Mouse (Mus musculus) E14TG2a.4 (cell line): ENCODE results near the gene 4930564D02Rik.

Experiments used
- H3K27me3 ChIP-seq: 2 replicates; pipeline ENCODE4 v1.6.1; 2014; ENCODE audit warnings: low read length, control low read depth; ENCODE audit not compliant: insufficient read depth
- H3K36me3 ChIP-seq: 2 replicates; pipeline ENCODE4 v1.6.1; 2014; ENCODE audit warnings: low read length, control low read depth; ENCODE audit not compliant: insufficient read depth
- H3K4me1 ChIP-seq: replicated peaks from 2 replicates; pipeline ENCODE4 v1.6.1; 2014; ENCODE audit warnings: low read depth, low read length, control low read depth
- H3K4me3 ChIP-seq: replicated peaks from 2 replicates; pipeline ENCODE4 v1.5.1; 2014; ENCODE audit warnings: mild to moderate bottlenecking, low read length
- H3K9me3 ChIP-seq: 2 replicates; pipeline ENCODE4 v1.6.1; 2014; ENCODE audit warnings: low read length, control low read depth
- CTCF ChIP-seq: conservative IDR thresholded peaks from 2 replicates; pipeline ENCODE4 v1.5.1; 2014; ENCODE audit warnings: low read length
- NANOG ChIP-seq: IDR thresholded peaks from 2 replicates; pipeline ENCODE4 v1.6.1; 2014; ENCODE audit warnings: borderline replicate concordance, low read length, mixed read lengths
- POU5F1 ChIP-seq: IDR thresholded peaks from 2 replicates; pipeline ENCODE4 v1.6.1; 2014; ENCODE audit warnings: low read length, borderline replicate concordance

4930564D02Rik gene

GRCm38 (mm10) chr3:105061496-105061895, 5.1 kb upstream of the 4930564D02Rik start:
- Histone ChIP-seq H3K4me1 (peaks cover 6% of the 10 kb centered on the region; the same call in 1 of the 2 replicates), H3K9me3 (peaks cover 11% of the 10 kb centered on the region; the same call in 1 of the 2 replicates), H3K36me3 (no peaks in the 10 kb centered on the region), H3K4me3 (no peak overlapping the region), H3K27me3 (peaks cover 18% of the 10 kb centered on the region)
- TF ChIP-seq CTCF (no peak), POU5F1 (no peak), NANOG (no peak)

GRCm38 (mm10) chr3:105061991-105062390, 4.7 kb upstream of the 4930564D02Rik start:
- no peaks in the 10 kb centered on the region for H3K36me3 ChIP-seq
- TF ChIP-seq POU5F1 (no peak), NANOG (no peak), CTCF (no peak)
- H3K4me3 ChIP-seq: no peak overlapping the region
- H3K4me1 ChIP-seq: peaks cover 6% of the 10 kb centered on the region; the same call in 1 of the 2 replicates
- H3K27me3 ChIP-seq: peaks cover 18% of the 10 kb centered on the region
- peaks cover 11% of the 10 kb centered on the region; the same call in 1 of the 2 replicates for H3K9me3 ChIP-seq

DNA sequence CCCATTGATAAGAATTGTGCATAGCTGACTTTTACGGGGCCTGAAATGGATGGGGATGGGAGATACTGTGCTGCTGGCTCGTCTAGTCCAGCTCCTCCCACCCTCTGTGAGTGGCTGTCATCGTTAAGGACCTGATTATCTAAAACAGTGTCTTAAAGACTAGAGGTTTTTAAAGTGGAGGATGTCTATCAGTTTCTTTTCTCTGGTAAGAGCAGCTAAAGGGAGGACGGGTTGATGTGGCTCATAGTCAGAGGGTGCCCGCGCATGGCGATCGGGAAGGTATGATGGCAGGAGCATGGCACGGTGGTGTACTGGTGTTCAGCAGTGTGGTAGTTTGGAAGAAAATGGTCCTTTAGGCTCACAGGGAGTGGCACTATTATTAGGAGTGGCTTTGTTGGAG, 4.0 kb upstream of the 4930564D02Rik start:
- Histone ChIP-seq H3K9me3 (peaks cover 11% of the 10 kb centered on the region; the same call in 1 of the 2 replicates), H3K4me3 (no peak overlapping the region), H3K4me1 (peaks cover 6% of the 10 kb centered on the region; the same call in 1 of the 2 replicates), H3K36me3 (no peaks in the 10 kb centered on the region), H3K27me3 (peaks cover 18% of the 10 kb centered on the region)
- no peak for TF ChIP-seq NANOG
- no peak for TF ChIP-seq CTCF
- TF ChIP-seq POU5F1: no peak

DNA sequence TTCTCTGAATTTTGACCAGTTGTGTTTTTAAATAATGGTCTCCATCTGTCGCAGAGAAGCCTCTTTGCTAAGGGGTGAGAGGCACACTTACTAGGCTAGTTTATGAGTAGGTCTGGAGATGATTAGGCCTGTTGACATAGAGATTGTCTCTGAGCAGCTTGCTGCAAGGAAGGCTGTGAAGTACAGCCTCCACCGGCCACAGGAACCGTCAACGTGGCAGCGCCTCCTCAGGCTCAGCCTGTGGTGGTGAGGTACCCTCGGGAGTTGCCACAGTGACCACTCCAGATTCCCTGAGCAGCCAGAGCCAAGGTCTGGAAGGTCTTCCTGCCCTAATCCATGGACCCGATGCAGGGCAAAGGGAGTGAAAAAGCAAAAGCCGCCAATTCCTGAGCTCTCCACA, 3.9 kb downstream of the 4930564D02Rik start:
- no peaks in the 10 kb centered on the region for H3K36me3 ChIP-seq
- no peak overlapping the region for H3K4me3 ChIP-seq
- 0 out of 2 replicates have a peak, but pooled peaks cover 2% of the 10 kb centered on the region for H3K9me3 ChIP-seq
- TF ChIP-seq CTCF (no peak), NANOG (no peak), POU5F1 (no peak)
- peaks cover 6% of the 10 kb centered on the region; the same call in 1 of the 2 replicates for H3K27me3 ChIP-seq
- H3K4me1 ChIP-seq: no peaks in the 10 kb centered on the region; the same call in 1 of the 2 replicates

DNA sequence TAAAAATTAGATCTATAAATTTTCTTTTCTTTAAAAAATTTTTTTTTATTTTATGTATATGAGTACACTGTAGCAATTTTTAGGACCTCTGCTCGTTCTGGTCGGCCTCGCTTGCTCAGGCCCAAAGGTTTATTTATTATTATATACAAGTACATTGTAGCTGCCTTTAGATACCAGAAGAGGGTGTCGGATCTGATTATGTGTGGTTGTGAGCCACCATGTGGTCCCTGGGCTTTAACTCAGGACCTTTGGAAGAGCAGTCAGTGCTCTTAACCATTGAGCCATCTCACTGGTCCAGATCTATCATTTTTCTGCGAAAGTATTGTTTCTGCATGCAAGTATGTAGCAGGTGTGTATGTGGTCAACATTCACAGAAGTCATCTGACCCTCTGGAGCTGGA, 4.6 kb downstream of the 4930564D02Rik start:
- no peak for TF ChIP-seq POU5F1
- TF ChIP-seq CTCF: no peak
- no peak for TF ChIP-seq NANOG
- no peaks in the 10 kb centered on the region for H3K36me3 ChIP-seq
- H3K9me3 ChIP-seq: no peaks in the 10 kb centered on the region
- no peaks in the 10 kb centered on the region; the same call in 1 of the 2 replicates for H3K4me1 ChIP-seq
- peaks cover 6% of the 10 kb centered on the region; the same call in 1 of the 2 replicates for H3K27me3 ChIP-seq
- H3K4me3 ChIP-seq: no peak overlapping the region

DNA sequence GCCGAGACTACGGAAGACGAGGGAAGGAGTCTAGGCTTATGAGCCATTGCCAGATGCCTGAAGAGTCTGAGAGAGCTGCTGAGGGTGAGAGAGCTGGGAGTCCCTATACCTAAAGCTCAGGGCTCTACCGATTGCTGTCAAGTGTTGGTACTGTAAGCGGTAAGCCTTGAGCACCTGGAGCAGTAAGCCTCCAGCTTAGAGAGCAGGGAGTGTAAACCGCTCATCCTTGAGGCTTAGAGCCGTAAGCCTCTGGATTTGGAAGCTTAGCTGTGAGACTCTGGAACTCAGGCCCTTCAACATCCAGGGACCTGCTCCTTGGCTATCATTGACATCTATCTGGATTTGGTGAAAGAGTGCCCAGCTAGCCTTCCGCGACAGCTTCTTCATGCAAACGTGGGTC, 5.9 kb downstream of the 4930564D02Rik start:
- H3K36me3 ChIP-seq: no peaks in the 10 kb centered on the region
- TF ChIP-seq NANOG (no peak), POU5F1 (no peak), CTCF (no peak)
- no peaks in the 10 kb centered on the region; the same call in 1 of the 2 replicates for H3K4me1 ChIP-seq
- H3K27me3 ChIP-seq: peaks cover 6% of the 10 kb centered on the region; the same call in 1 of the 2 replicates
- no peak overlapping the region for H3K4me3 ChIP-seq
- no peaks in the 10 kb centered on the region for H3K9me3 ChIP-seq

DNA sequence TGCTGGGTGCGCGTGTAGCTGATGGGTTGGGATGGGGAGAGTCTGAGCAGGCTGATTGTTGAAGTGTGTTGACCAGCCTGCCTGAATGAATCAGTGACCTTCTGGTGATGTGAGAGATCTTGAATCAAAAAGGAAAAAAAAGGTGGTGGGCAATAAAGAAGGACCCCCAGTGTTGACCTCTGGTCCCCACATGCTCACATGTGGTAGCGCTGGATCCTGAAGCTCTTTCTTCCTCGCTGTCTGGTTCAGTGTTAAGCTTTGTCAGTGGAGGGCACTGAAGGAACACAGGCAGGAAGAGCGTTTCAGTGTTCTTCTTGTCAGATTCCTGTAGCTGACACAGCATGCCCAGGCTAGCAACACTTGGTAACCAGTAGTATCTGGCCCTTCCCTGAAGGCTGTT, 9.2 kb downstream of the 4930564D02Rik start:
- Histone ChIP-seq H3K4me3 (no peak overlapping the region), H3K27me3 (peaks cover 4% of the 10 kb centered on the region), H3K4me1 (no peaks in the 10 kb centered on the region; the same call in 1 of the 2 replicates), H3K36me3 (no peaks in the 10 kb centered on the region), H3K9me3 (no peaks in the 10 kb centered on the region)
- TF ChIP-seq POU5F1 (no peak), CTCF (no peak), NANOG (no peak)

DNA sequence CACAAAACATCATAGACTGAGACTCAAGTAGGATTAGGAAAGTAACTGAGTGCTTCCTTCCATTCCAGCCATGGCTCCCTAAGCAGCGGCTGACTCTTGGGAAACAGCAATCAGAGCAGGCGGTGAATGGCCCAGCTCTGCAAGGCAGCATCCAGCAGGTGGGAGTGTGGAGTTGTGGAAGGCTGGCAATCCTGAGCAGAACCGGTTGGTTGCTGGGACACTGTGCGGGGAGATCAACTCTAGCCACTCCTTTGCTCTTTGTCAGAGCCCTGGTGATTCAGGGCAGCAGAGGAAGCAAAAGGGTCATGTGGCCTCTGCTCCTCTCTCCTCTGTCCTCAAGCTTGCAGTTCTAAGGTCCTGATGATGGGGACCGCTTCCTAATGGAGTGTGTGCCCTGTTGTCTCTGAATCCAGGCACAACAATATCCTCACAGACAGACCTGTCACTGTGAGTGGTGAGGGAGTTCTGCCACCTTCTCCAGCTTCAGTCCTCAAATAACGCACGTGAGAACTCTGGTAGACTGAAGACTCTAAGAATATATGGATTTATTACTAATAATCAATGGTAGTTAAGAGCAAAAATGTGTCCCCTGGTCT, 11.7 kb downstream of the 4930564D02Rik start:
- TF ChIP-seq CTCF (peak; percentile 39), POU5F1 (no peak), NANOG (no peak)
- Histone ChIP-seq H3K4me1 (no peaks in the 10 kb centered on the region), H3K27me3 (peaks cover 7% of the 10 kb centered on the region), H3K4me3 (no peak overlapping the region), H3K9me3 (no peaks in the 10 kb centered on the region), H3K36me3 (no peaks in the 10 kb centered on the region)

DNA sequence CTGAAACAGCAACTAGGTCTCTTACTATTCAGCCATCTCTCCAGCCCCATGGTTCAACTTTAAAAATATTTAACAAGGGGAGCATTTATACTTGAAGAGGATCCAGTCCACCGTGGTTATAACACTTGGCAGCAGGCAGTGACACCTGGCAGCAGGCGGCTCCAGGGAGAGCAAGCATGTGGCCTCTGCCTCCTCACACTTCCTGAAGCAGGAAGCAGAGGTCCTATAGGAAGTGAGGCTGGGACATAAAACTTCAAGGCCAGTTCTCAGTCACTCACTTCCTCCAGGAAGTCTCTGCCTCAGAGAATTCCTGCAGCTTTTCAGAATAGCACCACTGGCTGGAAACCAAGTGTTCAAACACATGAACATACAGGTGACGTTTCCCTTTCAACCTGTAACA, 20.7 kb downstream of the 4930564D02Rik start:
- no peaks in the 10 kb centered on the region for H3K27me3 ChIP-seq
- H3K4me3 ChIP-seq: no peak overlapping the region
- peaks cover 3% of the 10 kb centered on the region; the same call in 1 of the 2 replicates for H3K4me1 ChIP-seq
- no peak for TF ChIP-seq POU5F1
- no peaks in the 10 kb centered on the region for H3K36me3 ChIP-seq
- no peaks in the 10 kb centered on the region for H3K9me3 ChIP-seq
